Mouse (Mus musculus): Measurements from ENCODE around the gene Slc4a3.

GRCm38 (mm10) chr1:75547351-75547750, 1.3 kb downstream of the Slc4a3 start:
- TF ChIP-seq CTCF (IDR thresholded peaks at IDR 0.05; ENCODE audit: control insufficient read depth, insufficient read depth, insufficient replicate concordance, low read depth, low read length) (no peak), POLR2A (IDR thresholded peaks at IDR 0.05; ENCODE audit: control insufficient read depth, low read depth, low read length) (no peak)
